Mouse (Mus musculus) gastrocnemius, postnatal 25 days (tissue): ENCODE measurements around the gene Dohh. TPM values are rescaled to one million over a fixed set of nuclear protein-coding genes. Genes with fewer than 3 reads are reported as not detected.
A peak's percentile ranks its signal among the peaks of the same experiment; 100 is the strongest.

Source experiments
- DNase-seq: peaks from one replicate; pipeline ENCODE4 v3.0.0; 2022
- total RNA-seq, 2 experiments: library from RNA; stranded (reverse); gene quantifications; 1 replicate in 1 of 2; 2 replicates in 1 of 2; pipeline ENCODE4 v1.2.3; 2021

Gene Dohh
- total RNA-seq, 2 experiments from 2014 or later: 41.1 to 41.2 TPM

- no peak for DNase-seq
Measured at GRCm38 (mm10) chr10:81404720-81405119, 20.5 kb downstream of the Dohh start.

GRCm38 (mm10) chr10:81405588-81406201, 21.5 kb downstream of the Dohh start:
- no peak for DNase-seq

GRCm38 (mm10) chr10:81406504-81407440, 22.5 kb downstream of the Dohh start:
- no peak for DNase-seq

GRCm38 (mm10) chr10:81407539-81408423, 23.6 kb downstream of the Dohh start:
- peak; percentile 81 for DNase-seq

- DNase-seq: no peak
Measured at GRCm38 (mm10) chr10:81408424-81408729, 24.1 kb downstream of the Dohh start.

GRCm38 (mm10) chr10:81408871-81409291, 24.7 kb downstream of the Dohh start:
- peak; percentile 87 for DNase-seq

- no peak for DNase-seq
Measured at GRCm38 (mm10) chr10:81409330-81409729, 25.1 kb downstream of the Dohh start.

- DNase-seq: no peak
Measured at GRCm38 (mm10) chr10:81410350-81410749, 26.1 kb downstream of the Dohh start.

- no peak for DNase-seq
Measured at GRCm38 (mm10) chr10:81410981-81411380, 26.8 kb downstream of the Dohh start.

GRCm38 (mm10) chr10:81411471-81412400, 27.5 kb downstream of the Dohh start:
- DNase-seq: peak; percentile 97

GRCm38 (mm10) chr10:81412586-81413309, 28.5 kb downstream of the Dohh start:
- DNase-seq: no peak

GRCm38 (mm10) chr10:81413310-81414261, 29.4 kb downstream of the Dohh start:
- peak; percentile 93 for DNase-seq

- DNase-seq: peak; percentile 73
Measured at GRCm38 (mm10) chr10:81414682-81415081, 30.5 kb downstream of the Dohh start.

GRCm38 (mm10) chr10:81415146-81415545, 30.9 kb downstream of the Dohh start:
- DNase-seq: no peak

- peak; percentile 90 for DNase-seq
Measured at GRCm38 (mm10) chr10:81415549-81416310, 31.5 kb downstream of the Dohh start.

- DNase-seq: peak; percentile 95
Measured at GRCm38 (mm10) chr10:81416581-81417226, 32.5 kb downstream of the Dohh start.

- DNase-seq: no peak
Measured at GRCm38 (mm10) chr10:81417227-81418215, 33.3 kb downstream of the Dohh start.
